Mouse (Mus musculus): ENCODE results near the gene Mctp2.

The Mctp2 gene

DNA sequence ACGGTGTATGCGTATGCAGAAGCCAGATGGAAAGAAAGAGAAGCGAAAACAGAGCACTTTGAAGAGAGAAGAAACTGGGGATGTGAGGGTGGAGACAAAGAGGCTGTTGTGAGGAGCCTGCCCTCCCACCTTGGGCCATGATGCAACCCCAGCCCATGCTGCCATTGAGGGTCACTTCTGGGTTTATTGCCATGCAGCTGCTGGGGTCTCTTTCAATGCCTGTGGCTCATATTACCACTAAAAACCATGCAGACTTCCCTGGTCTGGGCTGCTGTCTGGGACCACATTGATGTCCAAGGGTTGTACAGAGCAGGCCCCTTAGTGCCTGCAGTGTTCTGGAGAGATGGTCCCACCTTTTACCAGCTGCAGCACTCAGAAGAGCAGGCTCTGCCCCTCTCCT, 210.0 kb downstream of the Mctp2 start:
- DNase-seq (ENCODE audit: low read depth, low spot score) = no peak

DNA sequence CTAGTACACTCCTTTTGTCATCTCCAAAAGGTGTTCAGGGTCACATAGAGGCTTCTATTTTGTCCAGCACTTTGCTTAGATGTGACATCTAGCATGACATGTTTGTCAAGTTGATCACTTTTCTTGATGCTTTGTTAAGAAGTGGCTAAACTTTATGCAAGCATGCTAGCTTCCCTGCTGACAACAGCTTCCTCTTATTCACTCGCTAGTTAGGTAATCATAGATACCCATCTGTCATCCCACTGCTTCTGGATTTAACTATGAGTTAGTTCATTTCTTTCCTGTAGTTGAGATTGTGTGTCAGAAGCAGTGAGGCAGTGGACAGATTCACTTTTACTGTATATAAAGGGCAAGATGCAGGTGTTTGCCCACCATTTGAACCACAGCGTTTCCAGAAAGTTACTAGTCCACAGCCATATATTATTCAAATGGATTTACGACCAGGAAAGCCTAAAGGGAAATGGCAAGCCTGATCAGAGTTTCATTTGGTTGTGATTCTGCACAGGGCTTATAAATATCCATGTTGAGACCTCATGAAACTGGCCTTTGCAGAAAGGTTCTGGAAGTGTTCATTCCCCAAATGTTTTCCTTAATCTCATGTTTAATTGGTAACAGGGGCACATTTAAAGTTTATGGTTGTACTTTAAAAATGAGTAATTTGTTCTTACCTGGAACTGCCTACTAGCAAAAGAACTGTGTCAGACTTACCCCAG, 216.8 kb downstream of the Mctp2 start:
- no peak for DNase-seq (ENCODE audit: low read depth, low spot score)

DNA sequence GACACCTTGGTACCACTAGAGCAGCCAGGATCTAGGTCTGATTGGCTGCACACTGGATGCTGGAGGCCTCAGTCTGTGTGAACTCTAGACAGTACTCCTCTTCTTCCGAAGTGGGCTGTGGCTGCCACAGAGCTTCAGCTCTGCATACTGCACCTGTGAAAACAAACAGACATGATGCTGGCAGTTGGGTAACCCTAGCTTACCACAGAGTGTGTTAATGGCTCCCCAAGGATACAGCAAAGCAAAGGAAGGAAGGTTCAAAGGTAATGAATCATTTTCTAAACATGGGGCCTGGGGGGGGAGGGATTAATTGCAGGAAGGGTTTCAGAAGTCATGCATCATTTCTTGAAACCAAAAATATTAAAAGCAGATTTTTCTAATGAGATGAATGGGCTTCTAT, 225.7 kb downstream of the Mctp2 start:
- DNase-seq (ENCODE audit: low read depth, low spot score) = no peak

DNA sequence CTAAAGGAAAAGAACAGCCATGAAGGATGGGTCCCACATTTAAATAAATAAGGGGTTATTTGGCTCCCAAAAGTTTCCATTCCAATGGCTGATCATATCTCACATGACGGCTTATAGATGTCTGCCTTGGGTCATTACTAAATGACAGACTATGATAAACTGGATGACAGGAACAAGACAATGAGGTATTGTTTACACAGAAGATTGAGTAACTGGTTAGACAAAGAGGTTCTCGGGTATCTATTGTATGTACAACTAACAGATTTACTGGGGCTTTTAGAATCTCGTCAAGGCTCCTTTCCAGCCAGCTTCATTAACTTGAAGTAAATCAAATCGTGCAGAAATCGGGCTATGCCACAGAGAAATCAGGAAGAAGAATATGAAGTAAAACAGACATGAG, 227.5 kb downstream of the Mctp2 start:
- DNase-seq (ENCODE audit: low read depth, low spot score) = no peak

DNA sequence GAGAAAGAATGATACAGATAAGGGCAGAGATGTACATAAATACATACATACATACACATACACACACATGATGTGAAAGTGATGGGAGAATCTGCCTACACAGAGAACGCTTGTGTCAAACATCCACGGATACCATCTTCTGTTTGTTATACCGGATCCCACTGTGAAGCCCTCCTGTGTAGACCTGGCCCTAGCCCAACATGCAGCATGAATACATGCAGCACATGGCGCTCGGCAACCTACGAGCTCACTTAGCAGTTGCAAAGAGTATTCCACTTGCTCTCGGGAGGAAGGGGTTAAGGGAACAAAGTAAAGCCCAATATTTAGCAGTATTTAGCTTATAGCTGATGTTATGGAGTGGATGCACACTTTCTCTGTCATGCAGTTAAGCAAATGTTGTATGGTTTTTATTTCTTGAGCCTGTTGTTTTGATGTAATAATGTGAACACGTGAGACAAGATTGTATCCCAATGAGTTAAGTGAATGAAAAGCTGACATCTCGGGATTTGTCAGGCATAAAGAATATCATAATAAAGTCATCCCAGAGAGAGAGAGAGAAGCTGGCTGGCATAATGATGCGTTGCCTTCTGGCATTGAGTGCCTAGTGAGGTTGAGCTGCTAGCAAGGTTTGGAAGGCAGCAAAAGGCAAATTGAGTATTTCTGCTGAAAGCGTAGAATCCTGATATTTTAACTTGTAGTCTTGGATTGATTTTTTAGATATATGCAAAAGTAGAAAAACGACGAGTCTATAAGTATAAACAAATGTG, 234.8 kb downstream of the Mctp2 start:
- no peak for DNase-seq (ENCODE audit: low read depth, low spot score)

DNA sequence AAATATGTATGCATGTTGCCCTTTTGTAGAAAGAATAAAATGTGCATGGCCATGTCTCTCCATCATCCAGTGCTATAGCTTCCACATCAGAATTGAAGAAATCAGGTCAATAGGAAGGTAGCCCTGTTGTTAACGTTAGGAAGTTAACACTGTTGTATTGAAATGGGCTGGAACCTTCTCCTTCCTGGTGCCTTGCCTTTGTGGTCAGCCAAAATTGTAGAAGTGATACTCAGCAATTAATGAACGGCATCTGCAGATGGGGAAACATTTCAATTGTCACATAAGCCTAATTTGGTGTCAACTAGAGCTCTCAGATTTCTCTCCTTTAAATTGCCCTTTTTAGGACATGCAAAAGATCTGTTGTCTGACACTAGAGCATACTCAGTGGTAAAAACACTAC, 238.0 kb downstream of the Mctp2 start:
- peak; percentile 45 for DNase-seq (ENCODE audit: low read depth, low spot score)

DNA sequence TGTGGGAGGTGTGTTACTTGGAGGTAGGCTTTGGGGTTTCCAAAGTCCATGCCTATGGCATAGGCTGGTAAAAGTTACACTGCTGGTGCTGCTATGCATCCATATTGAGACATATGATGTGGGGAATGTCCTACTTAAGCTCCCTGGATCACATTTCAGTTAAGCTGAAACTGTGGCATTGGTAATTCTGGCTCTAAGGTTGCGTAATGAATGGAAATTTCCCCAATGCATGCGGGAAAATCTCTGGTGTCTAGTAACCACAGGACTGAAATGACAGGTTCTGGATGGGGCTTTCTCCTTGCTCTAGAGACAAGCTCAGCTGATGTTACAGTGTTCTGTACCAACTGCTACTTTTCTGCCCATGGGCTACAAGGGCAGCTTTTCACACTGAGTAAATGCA, 240.1 kb downstream of the Mctp2 start:
- no peak for DNase-seq (ENCODE audit: low read depth, low spot score)

DNA sequence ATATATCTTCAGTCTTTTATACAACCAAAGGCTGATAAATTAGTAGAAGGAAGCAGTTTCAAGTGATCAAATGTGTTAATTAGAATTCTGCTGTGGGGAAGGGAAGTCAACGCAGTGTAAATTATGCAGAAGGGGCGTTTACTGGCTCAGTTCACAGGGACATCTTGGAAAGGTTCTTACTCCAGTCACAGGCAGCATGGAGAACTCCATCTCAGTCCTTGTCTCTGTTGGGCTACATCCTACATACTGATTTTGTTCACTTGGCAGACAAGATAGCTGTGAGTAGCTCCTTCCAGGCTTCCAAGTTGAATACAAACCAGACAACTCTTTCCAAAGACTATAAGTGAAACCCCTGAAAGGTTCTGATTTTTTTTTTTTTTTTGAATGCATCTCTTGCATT, 254.6 kb downstream of the Mctp2 start:
- DNase-seq (ENCODE audit: low read depth, low spot score) = no peak

DNA sequence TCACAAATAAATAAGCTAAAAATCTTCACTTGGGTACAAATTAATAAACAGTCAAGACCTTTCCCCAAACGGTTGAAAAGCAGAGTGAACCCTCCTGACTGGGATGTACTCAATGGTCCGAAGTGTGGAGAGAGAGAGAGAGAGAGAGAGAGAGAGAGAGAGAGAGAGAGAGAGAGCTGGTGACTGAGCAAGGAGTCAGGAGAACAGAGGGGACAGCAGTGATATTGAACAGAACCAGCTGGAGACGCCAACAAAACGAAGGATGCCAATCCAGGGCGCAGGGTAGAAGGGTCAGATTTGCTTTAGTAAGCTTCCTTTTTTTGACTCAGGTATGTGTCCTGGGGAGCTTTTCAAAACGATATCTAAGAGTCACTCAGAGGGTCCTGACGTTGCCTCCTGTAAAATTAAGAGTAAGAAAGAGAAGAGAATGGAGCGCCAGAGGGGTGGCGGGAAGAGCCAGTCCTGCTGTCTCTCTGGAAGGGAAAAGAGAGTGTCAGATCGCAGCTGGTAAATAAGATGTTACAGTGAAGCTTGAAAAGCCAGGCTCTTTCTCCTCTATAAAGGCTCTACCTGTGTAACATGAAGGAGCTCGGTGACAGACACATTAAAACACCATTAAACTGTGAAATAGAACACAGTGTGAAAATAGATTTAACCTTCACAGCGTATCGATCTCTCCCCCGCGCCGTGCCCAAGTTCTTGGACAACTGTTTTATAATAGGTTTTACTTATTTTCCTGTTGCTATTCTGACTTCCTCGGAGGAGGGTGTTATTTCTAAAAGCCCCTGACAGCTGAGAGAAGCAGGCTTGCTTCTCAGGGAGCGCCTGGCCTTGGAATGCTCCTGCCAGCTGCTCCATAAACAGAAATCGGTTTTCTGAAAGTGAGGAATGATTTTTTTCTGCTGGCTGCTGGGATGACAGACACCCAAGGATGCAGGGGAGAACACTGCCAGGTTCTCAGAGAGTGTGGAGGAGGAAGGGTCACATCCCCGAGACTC, 258.5 kb downstream of the Mctp2 start:
- DNase-seq (ENCODE audit: low read depth, low spot score) = no peak

Data from A20 (cell line).